Mouse (Mus musculus) kidney, embryonic 14.5 days (tissue): ENCODE measurements at regions not wholly inside any gene's neighbourhood (a gene's known extent, or its start where the extent isn't known, plus 50 kb on each side); places are given as distances from the start of the nearest gene placed in this dataset.
A peak's percentile ranks its signal among the peaks of the same experiment; 100 is the strongest.

Source experiments
- ATAC-seq: fragments of 200-750 bp; cut with Nextera tagmentation; 2 replicates; pipeline ENCODE4 v1.8.0; 2017; ENCODE audit warnings: moderate number of reproducible peaks, mild to moderate bottlenecking, moderate TSS enrichment, moderate library complexity; ENCODE audit not compliant: low FRiP score, low TSS enrichment
- H3K27ac ChIP-seq: fragments of 300-500 bp; sonication (generic); 2 replicates; pipeline ENCODE4 v1.5.1; 2014; ENCODE audit warnings: low read depth, mild to moderate bottlenecking, low read length, moderate library complexity, mixed read lengths
- H3K27me3 ChIP-seq: fragments of 300-500 bp; sonication (generic); 2 replicates; pipeline ENCODE4 v1.6.1; 2014; ENCODE audit warnings: mild to moderate bottlenecking, low read length; ENCODE audit not compliant: control insufficient read depth, insufficient read depth
- H3K36me3 ChIP-seq: fragments of 300-500 bp; sonication (generic); 2 replicates; pipeline ENCODE4 v1.6.1; 2014; ENCODE audit warnings: low read length, mixed read lengths; ENCODE audit not compliant: control insufficient read depth, insufficient read depth
- H3K4me1 ChIP-seq: fragments of 300-500 bp; sonication (generic); 2 replicates; pipeline ENCODE4 v1.6.1; 2014; ENCODE audit warnings: low read length, mixed read lengths; ENCODE audit not compliant: control insufficient read depth, insufficient read depth
- H3K4me2 ChIP-seq: fragments of 300-500 bp; sonication (generic); replicated peaks from 2 replicates; pipeline ENCODE4 v1.6.1; 2014; ENCODE audit warnings: low read depth, mild to moderate bottlenecking, low read length
- H3K4me3 ChIP-seq: fragments of 300-500 bp; sonication (generic); 2 replicates; pipeline ENCODE4 v1.5.1; 2014; ENCODE audit warnings: mild to moderate bottlenecking, low read length
- H3K9ac ChIP-seq: fragments of 300-500 bp; sonication (generic); 2 replicates; pipeline ENCODE4 v1.6.1; 2014; ENCODE audit warnings: low read depth, mild to moderate bottlenecking, low read length, moderate library complexity
- H3K9me3 ChIP-seq: fragments of 300-500 bp; sonication (generic); 2 replicates; pipeline ENCODE4 v1.6.1; 2016; ENCODE audit warnings: low read length; ENCODE audit not compliant: control insufficient read depth
- WGBS: fragments of 180-500 bp; shearing (Covaris S2); extraction: QIAGEN DNeasy Blood & Tissue Kit; methylation state at CpG from one replicate; pipeline ENCODE4 v1.1.7; 2014; 5-methylcytosine and 5-hydroxymethylcytosine counted together

DNA sequence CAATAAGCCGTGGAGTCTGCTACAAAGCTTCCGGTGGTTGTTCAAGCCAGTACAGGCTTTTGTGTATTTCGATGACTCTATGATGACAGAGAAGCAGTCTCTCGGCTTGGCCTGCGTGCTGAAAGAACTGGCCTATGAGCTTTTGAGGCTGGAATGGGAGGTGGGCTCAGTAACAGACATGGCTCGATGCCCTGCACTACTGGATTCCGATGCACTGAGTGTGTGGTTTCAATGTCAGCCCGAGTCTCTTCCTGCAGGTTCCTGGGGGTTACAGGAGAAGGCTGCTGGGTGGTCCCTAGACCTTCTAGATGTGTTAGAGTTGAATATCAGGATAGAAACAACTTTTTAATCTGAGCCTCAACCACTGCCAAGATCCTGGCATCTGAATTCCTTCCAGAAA lies 53.2 kb downstream of the Gm815 start:
- 64% methylated on average over 8 of the region's 8 CpGs for WGBS
- H3K27me3 ChIP-seq = no peaks in the 10 kb centered on the region
- no peaks in the 10 kb centered on the region for H3K36me3 ChIP-seq
- no peak overlapping the region for H3K9ac ChIP-seq
- ATAC-seq = 0 out of 2 replicates have a peak, but pooled peaks have one; percentile 41
- peaks cover 12% of the 10 kb centered on the region; the same call in 1 of the 2 replicates for H3K4me1 ChIP-seq
- H3K27ac ChIP-seq = no peak overlapping the region
- H3K4me3 ChIP-seq = no peak overlapping the region
- no peak overlapping the region for H3K4me2 ChIP-seq
- H3K9me3 ChIP-seq = no peaks in the 10 kb centered on the region

DNA sequence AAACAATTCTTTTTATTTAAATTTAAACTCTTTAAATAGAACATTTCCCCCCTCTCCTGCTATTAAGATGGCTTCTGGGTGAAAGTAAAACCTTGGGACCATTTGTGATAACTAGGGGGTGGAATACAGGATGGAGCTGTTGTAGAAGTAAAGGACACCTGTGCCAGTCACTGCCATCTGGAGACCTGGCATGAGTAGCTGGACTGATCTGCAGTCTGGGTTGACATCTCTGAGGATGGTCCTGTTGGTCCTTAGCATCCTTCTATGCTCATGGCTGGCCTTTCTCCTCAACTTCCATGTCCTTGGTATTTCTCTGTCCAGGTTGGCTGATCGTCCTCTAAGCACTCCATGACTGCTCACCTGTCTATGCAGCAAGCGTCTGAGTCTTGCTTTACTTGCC lies 58.3 kb downstream of the Gm815 start:
- H3K4me3 ChIP-seq = no peak overlapping the region
- H3K9ac ChIP-seq = no peak overlapping the region
- H3K27ac ChIP-seq = no peak overlapping the region
- no peaks in the 10 kb centered on the region for H3K9me3 ChIP-seq
- WGBS = 90% methylated on average over 2 of the region's 2 CpGs
- H3K27me3 ChIP-seq = no peaks in the 10 kb centered on the region
- no peaks in the 10 kb centered on the region for H3K36me3 ChIP-seq
- ATAC-seq = no peak
- H3K4me2 ChIP-seq = no peak overlapping the region
- peaks cover 11% of the 10 kb centered on the region; the same call in 1 of the 2 replicates for H3K4me1 ChIP-seq

DNA sequence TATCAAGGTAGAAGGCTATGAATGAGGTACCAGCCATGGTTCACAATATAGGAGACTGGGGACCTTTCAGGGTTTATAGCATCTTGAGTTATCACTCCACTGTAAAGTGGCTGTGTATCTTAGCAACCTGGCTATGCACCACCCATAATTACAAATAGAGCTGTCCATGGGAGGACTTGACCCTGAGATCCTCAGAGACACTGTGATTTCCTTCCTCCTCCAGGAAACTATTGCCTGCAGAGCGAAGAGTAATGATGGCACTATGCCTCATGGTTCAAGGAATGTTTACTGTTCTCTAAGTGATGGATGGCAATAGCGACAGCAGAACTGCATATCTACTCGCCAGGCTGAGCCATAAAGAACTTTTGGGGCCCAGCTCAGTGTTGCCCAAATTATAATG lies 60.9 kb downstream of the Gm815 start:
- no peak overlapping the region for H3K4me2 ChIP-seq
- no peaks in the 10 kb centered on the region for H3K27me3 ChIP-seq
- H3K9ac ChIP-seq = no peak overlapping the region
- H3K9me3 ChIP-seq = no peaks in the 10 kb centered on the region
- H3K4me3 ChIP-seq = no peak overlapping the region
- no peak overlapping the region for H3K27ac ChIP-seq
- ATAC-seq = no peak
- 40% methylated on average over 3 of the region's 3 CpGs for WGBS
- peaks cover 10% of the 10 kb centered on the region; the same call in 1 of the 2 replicates for H3K4me1 ChIP-seq
- H3K36me3 ChIP-seq = no peaks in the 10 kb centered on the region

DNA sequence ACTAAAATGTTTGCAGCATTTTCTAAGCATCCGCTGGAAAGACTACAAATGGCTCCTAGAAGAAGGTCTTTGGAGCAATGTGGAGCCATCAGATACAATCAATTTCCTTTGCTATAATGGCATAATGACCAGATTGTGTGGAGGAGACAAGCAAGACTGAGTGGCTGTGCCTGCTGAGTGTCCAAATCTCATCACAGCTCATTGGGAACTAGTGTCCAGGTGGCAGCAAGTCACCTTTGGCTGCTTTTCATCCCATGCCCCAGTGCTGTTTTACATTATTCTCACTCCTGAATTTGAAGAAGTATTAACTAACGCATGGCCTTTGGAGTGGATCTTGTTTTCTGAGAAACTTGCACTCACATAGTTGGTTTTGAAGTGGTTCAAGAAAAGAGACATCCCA lies 62.8 kb downstream of the Gm815 start:
- Histone ChIP-seq H3K27me3 (no peaks in the 10 kb centered on the region), H3K27ac (no peak overlapping the region), H3K36me3 (no peaks in the 10 kb centered on the region), H3K4me2 (no peak overlapping the region), H3K4me3 (no peak overlapping the region), H3K9me3 (no peaks in the 10 kb centered on the region), H3K4me1 (no peaks in the 10 kb centered on the region), H3K9ac (no peak overlapping the region)
- ATAC-seq = no peak
- WGBS = 97% methylated on average over 2 of the region's 2 CpGs

DNA sequence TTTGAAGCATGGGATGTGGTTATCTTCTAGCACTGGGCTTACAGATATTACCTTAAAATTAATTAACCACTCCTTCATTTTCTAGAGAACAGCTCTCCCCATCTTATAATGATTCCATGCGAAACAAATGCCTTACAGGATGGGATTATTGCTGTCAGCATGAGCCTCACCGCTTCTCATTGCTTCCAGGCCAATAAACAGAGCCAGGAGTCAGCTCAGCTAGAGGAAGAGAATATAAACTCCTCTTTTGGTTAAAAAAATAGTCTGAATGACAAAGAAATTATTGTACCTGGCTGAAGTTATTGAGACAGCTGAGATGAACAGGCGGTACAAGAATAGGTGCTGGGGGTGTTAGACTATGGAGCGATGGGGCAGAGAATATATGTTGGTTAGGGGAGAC lies 63.5 kb downstream of the Gm815 start:
- no peaks in the 10 kb centered on the region for H3K4me1 ChIP-seq
- no peaks in the 10 kb centered on the region for H3K9me3 ChIP-seq
- H3K9ac ChIP-seq = no peak overlapping the region
- ATAC-seq = no peak
- H3K36me3 ChIP-seq = no peaks in the 10 kb centered on the region
- H3K4me2 ChIP-seq = no peak overlapping the region
- no peak overlapping the region for H3K4me3 ChIP-seq
- WGBS = 90% methylated on average over 4 of the region's 4 CpGs
- H3K27ac ChIP-seq = no peak overlapping the region
- H3K27me3 ChIP-seq = no peaks in the 10 kb centered on the region

DNA sequence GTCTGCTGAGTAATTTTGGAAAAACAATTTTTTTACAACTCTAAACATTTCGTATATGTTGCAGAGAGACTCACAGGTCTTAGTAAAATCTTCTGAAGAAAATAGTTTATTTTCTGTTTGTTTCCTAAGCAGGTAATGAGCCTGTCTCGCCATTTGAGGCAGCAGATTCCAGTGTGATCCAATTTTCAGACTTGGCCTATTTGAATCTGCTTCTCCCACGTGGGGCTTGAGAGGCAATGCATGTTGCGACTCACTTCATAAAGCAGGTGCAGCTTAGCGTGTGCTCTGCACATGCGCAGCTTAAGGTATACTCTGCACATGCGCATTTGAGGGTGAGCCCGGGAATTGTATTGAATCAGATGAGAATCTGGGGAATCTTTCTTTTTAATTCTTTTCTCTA lies 67.7 kb downstream of the Gm815 start:
- Histone ChIP-seq H3K27ac (no peak overlapping the region), H3K9me3 (no peaks in the 10 kb centered on the region), H3K36me3 (no peaks in the 10 kb centered on the region), H3K27me3 (no peaks in the 10 kb centered on the region), H3K9ac (no peak overlapping the region), H3K4me1 (no peaks in the 10 kb centered on the region), H3K4me3 (no peak overlapping the region), H3K4me2 (no peak overlapping the region)
- ATAC-seq = no peak
- WGBS = 82% methylated on average over 8 of the region's 8 CpGs

DNA sequence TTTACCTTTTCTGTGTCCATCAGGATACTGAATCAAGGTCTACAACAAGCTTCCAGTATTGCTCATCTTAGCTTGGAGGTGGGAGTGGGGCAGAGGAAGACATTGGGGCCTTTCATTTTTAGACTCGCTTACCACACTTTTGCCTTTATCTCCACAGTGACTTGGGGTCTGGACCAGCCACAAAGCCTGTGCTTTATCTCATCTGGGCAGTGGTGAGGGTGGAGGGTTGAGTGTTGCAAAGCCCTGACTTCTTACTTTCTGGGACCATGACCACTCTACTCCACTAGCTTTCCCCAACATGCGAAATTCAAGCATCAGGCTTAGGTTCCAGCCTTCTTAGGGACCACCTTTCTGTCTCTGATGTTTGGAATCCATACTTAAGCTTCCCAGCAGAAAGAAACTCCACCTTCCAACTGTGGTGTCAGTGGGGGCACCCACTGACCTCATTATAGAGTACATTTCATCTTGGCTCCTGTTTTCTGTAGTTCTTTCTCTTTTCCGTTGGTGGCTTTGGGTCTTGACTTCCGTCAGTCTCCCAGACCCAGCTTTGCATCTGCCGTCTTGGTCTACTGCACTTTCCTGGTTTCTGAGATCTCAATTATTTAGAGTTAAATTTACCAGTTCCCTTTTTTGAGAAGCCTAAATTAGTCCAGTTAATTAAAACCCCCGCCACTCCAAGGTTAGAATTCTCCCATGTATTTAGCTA lies 80.5 kb downstream of the Gm815 start:
- H3K36me3 ChIP-seq = no peaks in the 10 kb centered on the region
- ATAC-seq = no peak
- WGBS = 86% methylated on average over 6 of the region's 6 CpGs

DNA sequence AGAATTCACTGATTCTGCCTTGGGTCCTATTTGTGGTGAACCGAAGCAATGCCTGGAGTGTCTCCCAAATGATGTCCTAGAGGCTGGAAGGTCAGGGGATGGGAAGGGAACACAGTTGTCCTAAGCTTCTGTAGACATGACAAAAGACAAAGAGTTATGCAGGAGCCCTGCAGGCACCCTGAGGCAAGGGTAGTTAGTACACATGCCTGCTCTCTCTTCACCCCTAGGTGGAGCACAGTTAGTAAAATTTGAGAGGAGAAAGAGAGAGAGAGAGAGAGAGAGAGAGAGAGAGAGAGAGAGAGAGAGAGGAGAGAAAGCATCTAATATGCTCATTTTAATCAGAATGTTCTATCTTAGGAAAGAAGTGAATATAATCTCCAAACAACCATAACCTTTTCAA lies 87.4 kb downstream of the Gm815 start:
- Histone ChIP-seq H3K4me1 (peaks cover 4% of the 10 kb centered on the region; the same call in 1 of the 2 replicates), H3K4me2 (no peak overlapping the region), H3K9me3 (no peaks in the 10 kb centered on the region), H3K9ac (no peak overlapping the region), H3K27me3 (no peaks in the 10 kb centered on the region), H3K4me3 (no peak overlapping the region), H3K27ac (no peak overlapping the region), H3K36me3 (no peaks in the 10 kb centered on the region)
- 78% methylated on average over 1 of the region's 1 CpGs for WGBS
- no peak for ATAC-seq

More for the DNA sequence above, 80.5 kb downstream of the Gm815 start:
- H3K9me3 ChIP-seq = no peaks in the 10 kb centered on the region
- no peaks in the 10 kb centered on the region for H3K27me3 ChIP-seq
- H3K4me3 ChIP-seq = no peak overlapping the region
- H3K27ac ChIP-seq = no peak overlapping the region
- no peaks in the 10 kb centered on the region for H3K4me1 ChIP-seq
- no peak overlapping the region for H3K4me2 ChIP-seq
- H3K9ac ChIP-seq = no peak overlapping the region

DNA sequence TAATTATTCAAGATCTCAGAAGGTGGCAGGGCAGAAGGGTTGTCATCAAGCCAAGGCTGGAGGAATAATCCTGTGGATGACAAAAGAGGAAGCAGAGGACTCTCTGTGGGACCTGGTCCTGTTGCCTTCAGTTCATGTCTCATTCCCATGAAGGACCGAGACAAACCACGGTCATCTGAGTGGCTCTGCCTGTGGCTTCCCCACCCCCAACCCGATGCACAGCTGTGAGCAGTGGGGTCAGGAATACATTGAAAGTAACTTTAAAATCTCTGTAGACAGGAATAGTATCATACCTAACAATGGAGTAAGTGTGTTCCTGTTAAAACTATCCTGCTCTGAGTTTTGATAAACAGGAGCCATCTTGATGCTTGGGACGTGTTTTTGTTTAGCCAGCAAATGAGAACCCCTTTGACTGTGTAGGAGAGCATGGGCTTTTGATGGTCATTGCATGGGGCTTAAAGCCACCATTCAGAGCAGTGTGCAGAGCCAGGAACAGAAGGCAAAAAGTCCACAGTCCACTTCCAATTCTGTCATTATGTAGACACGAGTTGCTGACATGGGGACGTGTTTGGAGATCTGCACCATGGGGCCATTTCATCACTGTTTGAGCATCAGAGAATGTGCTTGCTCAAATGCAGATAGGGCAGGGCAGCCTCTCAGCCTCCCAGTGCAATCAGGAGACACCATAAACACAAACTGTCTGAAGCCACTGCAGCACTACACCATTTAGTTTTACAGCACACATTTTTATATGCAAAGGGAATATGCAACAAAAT lies 88.3 kb downstream of the Gm815 start:
- 94% methylated on average over 6 of the region's 6 CpGs for WGBS
- no peak overlapping the region for H3K4me3 ChIP-seq
- H3K4me2 ChIP-seq = no peak overlapping the region
- no peak overlapping the region for H3K9ac ChIP-seq
- no peak for ATAC-seq
- H3K9me3 ChIP-seq = no peaks in the 10 kb centered on the region
- H3K27me3 ChIP-seq = no peaks in the 10 kb centered on the region
- H3K4me1 ChIP-seq = peaks cover 4% of the 10 kb centered on the region; the same call in 1 of the 2 replicates
- no peak overlapping the region for H3K27ac ChIP-seq
- no peaks in the 10 kb centered on the region for H3K36me3 ChIP-seq
